In genomic region chr13:91741280-91742047, GRCm38 (mm10) we compare ENCODE assay signal across 8 mouse cellular contexts. TPM values are rescaled to one million over a fixed set of nuclear protein-coding genes. Genes with fewer than 3 reads are reported as not detected.
A peak's percentile ranks its signal among the peaks of the same experiment; 100 is the strongest.
DNase-seq lines count a peak whose midpoint lies in the region; ATAC-seq and TF ChIP-seq lines count a peak whose summit lies in the region.

TSS of gene Acot12 (plus strand) at chr13:91741512.

- peaks cover 11% of the 10 kb centered on the region for H3K27me3 ChIP-seq in heart, embryonic 11.5 days (ENCODE audit: control insufficient read depth, insufficient read depth, low read length)
- no peaks in the 10 kb centered on the region for H3K27me3 ChIP-seq in kidney, embryonic 14.5 days (ENCODE audit: control insufficient read depth, insufficient read depth, low read length)
- H3K27me3 ChIP-seq in lung, postnatal 0 days (replicated peaks; ENCODE audit: insufficient read depth, low read length), result no peaks in the 10 kb centered on the region

- H3K36me3 ChIP-seq in heart, embryonic 11.5 days (ENCODE audit: control insufficient read depth, insufficient read depth, low read length), result no peaks in the 10 kb centered on the region
- no peaks in the 10 kb centered on the region for H3K36me3 ChIP-seq in kidney, embryonic 14.5 days (ENCODE audit: control insufficient read depth, insufficient read depth, low read length)
- no peaks in the 10 kb centered on the region for H3K36me3 ChIP-seq in lung, postnatal 0 days (ENCODE audit: insufficient read depth, low read length)

- H3K4me2 ChIP-seq in heart, embryonic 11.5 days, result peak within 1 kb of the TSS; percentile 92
- peak within 1 kb of the TSS; percentile 65 for H3K4me2 ChIP-seq in kidney, embryonic 14.5 days (replicated peaks; ENCODE audit: low read depth, low read length)
- H3K4me2 ChIP-seq in lung, postnatal 0 days (replicated peaks; ENCODE audit: low read depth, low read length), result peak within 1 kb of the TSS; percentile 60

- peak within 1 kb of the TSS; percentile 60; the same call in 1 of the 2 replicates for H3K9ac ChIP-seq in heart, embryonic 11.5 days (ENCODE audit: low read depth, low read length)
- H3K9ac ChIP-seq in kidney, embryonic 14.5 days (ENCODE audit: low read depth, low read length), result peak within 1 kb of the TSS; percentile 40; the same call in 1 of the 2 replicates
- H3K9ac ChIP-seq in lung, postnatal 0 days (replicated peaks; ENCODE audit: low read depth), result no peak within 1 kb of the TSS

- peak; percentile 9 for DNase-seq in CD4-positive, CD25-positive, alpha-beta regulatory T cell, adult 2 months (ENCODE audit: low read depth, low spot score)
- peak; percentile 66 to 82 for DNase-seq in adrenal gland, adult (ENCODE audit: inconsistent age in 2 of 2, low spot score in 1 of 2)
- DNase-seq in embryo, embryonic 9.5 days (ENCODE audit: extremely low spot score), result peak; percentile 61
- peak; percentile 30 for DNase-seq in lung, postnatal 0 days (ENCODE audit: low spot score)
- peak; percentile 33 for DNase-seq in right cerebral cortex, postnatal 25 days
- DNase-seq in spleen, postnatal 36 days (ENCODE audit: low spot score in 2 of 2), result no peak

- H3K27ac ChIP-seq in heart, embryonic 11.5 days (ENCODE audit: low read depth, low read length), result no peak within 1 kb of the TSS
- H3K27ac ChIP-seq in kidney, embryonic 14.5 days (ENCODE audit: low read depth, low read length), result no peak within 1 kb of the TSS
- H3K27ac ChIP-seq in lung, postnatal 0 days (ENCODE audit: low read length), result no peak within 1 kb of the TSS

- H3K4me1 ChIP-seq in heart, embryonic 11.5 days (ENCODE audit: control insufficient read depth, insufficient read depth, low read length), result no peaks in the 10 kb centered on the region; the same call in 1 of the 2 replicates
- no peaks in the 10 kb centered on the region for H3K4me1 ChIP-seq in kidney, embryonic 14.5 days (ENCODE audit: control insufficient read depth, insufficient read depth, low read length)
- no peaks in the 10 kb centered on the region for H3K4me1 ChIP-seq in lung, postnatal 0 days (ENCODE audit: insufficient read depth, low read depth, low read length)

- H3K9me3 ChIP-seq in heart, embryonic 11.5 days (replicated peaks; ENCODE audit: control insufficient read depth, low read length), result no peaks in the 10 kb centered on the region
- H3K9me3 ChIP-seq in kidney, embryonic 14.5 days (ENCODE audit: control insufficient read depth, low read length), result no peaks in the 10 kb centered on the region
- no peaks in the 10 kb centered on the region for H3K9me3 ChIP-seq in lung, postnatal 0 days (ENCODE audit: low read length)

- peak; percentile 22; the same call in 1 of the 2 replicates for ATAC-seq in heart, embryonic 11.5 days (replicated peaks; ENCODE audit: insufficient number of reproducible peaks, low FRiP score, low TSS enrichment)
- ATAC-seq in kidney, embryonic 14.5 days (ENCODE audit: low FRiP score, low TSS enrichment), result peak; percentile 89
- peak; percentile 72 for ATAC-seq in lung, postnatal 0 days

- peak within 1 kb of the TSS; percentile 52 for H3K4me3 ChIP-seq in heart, embryonic 11.5 days (ENCODE audit: low read depth, low read length)
- H3K4me3 ChIP-seq in kidney, embryonic 14.5 days (ENCODE audit: low read length), result peak within 1 kb of the TSS; percentile 38
- peak within 1 kb of the TSS; percentile 28 for H3K4me3 ChIP-seq in lung, postnatal 0 days (ENCODE audit: low read depth, low read length)

- no peak for TF ChIP-seq CTCF in lung, postnatal 0 days (IDR thresholded peaks at IDR 0.05)

- WGBS in heart, embryonic 11.5 days (ENCODE audit: insufficient replicate concordance), result 6% methylated on average over 45 of the region's 45 CpGs
- 8% methylated on average over 44 of the region's 45 CpGs for WGBS in kidney, embryonic 14.5 days
- 7% methylated on average over 43 of the region's 45 CpGs for WGBS in lung, postnatal 0 days

- no peak for TF ChIP-seq EP300 in lung, postnatal 0 days (IDR thresholded peaks at IDR 0.05)

RNA-seq across cellular contexts. Expression of gene Acot12, which starts in this region (rescaled TPM):
- not detected in 2 replicates for polyA plus RNA-seq in heart, embryonic 11.5 days (2014; fragmentation: Nextera tagmentation; extraction: Ambion mirVana)
- 0.18 TPM in 1 of 2 replicates, not detected in the other for polyA plus RNA-seq in kidney, embryonic 14.5 days (2014; fragmentation: Nextera tagmentation; extraction: Ambion mirVana)
- polyA plus RNA-seq in lung, postnatal 0 days (2015; fragmentation: Nextera tagmentation; extraction: Ambion mirVana), result 0.08 TPM in 1 of 2 replicates, not detected in the other

Comparison
In these comparisons a context has a peak if more than half of its experiments do, and no peak if none do; other contexts are left out.
1. Peak in ATAC-seq, H3K4me3 ChIP-seq, H3K9ac ChIP-seq and H3K4me2 ChIP-seq in heart, embryonic 11.5 days; RNA of the gene not detected or under 1 TPM.
2. Peak in ATAC-seq, H3K4me3 ChIP-seq, H3K9ac ChIP-seq and H3K4me2 ChIP-seq in kidney, embryonic 14.5 days; RNA of the gene not detected or under 1 TPM.
3. Peak in DNase-seq, ATAC-seq, H3K4me3 ChIP-seq and H3K4me2 ChIP-seq in lung, postnatal 0 days; RNA of the gene not detected or under 1 TPM.
4. DNase-seq: peak in CD4-positive, CD25-positive, alpha-beta regulatory T cell, adult 2 months (single experiment), adrenal gland, adult (2 of 2), embryo, embryonic 9.5 days (single experiment) and right cerebral cortex, postnatal 25 days (single experiment); none in spleen, postnatal 36 days (0 of 2).
5. ATAC-seq: peak in every context shown above with its lines; median percentile 89 in kidney, embryonic 14.5 days; 72 in lung, postnatal 0 days; 22 in heart, embryonic 11.5 days.
6. Peak in every context shown above with its lines, with median percentiles within 50 percentile points of each other: H3K4me2 ChIP-seq and H3K4me3 ChIP-seq.